Mouse (Mus musculus): Measurements from ENCODE around the gene Lgals9. TPM values are rescaled to one million over a fixed set of nuclear protein-coding genes. Genes with fewer than 3 reads are reported as not detected.

Lgals9 gene
- total RNA-seq (2014; rRNA removed), result 15.7 and 16.0 TPM in 2 replicates
- 16.5 and 19.9 TPM in 2 replicates for polyA plus RNA-seq (2015; fragmentation: Nextera tagmentation; extraction: Ambion mirVana)

DNA sequence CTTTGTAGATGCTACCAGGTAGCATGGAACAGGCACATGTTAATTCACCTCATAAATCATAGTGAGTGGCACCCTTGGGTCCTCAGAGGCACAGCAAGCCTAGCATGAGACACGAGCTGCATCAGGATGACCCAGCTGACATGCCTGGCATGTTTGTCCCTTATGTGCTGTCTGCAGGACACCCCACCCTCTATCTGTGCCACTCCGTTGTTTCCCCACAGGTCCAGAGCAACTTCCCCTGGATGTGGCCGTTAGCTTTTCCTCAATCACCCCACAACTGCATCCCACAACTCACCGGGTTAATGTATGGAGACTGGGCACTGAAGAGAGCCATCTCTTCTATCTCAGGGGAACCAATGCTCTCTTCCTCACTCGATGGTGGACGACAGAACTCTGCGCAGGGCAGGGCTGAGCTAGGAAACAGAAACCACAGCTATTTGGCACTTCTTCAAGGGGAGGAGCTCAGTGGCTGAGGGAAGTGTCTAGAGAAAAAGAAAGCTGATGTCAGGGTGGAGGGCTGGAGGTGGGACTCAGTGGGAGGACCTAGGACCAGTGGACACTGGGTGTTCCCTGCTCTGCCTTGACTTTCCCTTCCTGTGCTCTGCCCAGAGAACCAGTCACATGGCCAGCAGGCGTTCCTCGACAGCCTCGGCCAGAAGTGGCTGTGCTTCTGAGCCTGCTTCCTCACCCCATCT is at the start of gene Lgals9:
Gene Lgals9, minus strand, starts transcription at position 464 of the 695 bp plus-strand sequence.
- no peaks in the 10 kb centered on the region for H3K27me3 ChIP-seq (ENCODE audit: insufficient read depth, low read length)
- WGBS, result 77% methylated on average over 10 of the region's 10 CpGs
- H3K4me2 ChIP-seq (ENCODE audit: low read depth, low read length, poor library complexity, severe bottlenecking), result peak within 1 kb of the TSS; percentile 26
- no peak within 1 kb of the TSS for H3K27ac ChIP-seq (ENCODE audit: low read depth, low read length)
- no peaks in the 10 kb centered on the region for H3K36me3 ChIP-seq (ENCODE audit: insufficient read depth, low read length)
- H3K4me1 ChIP-seq (ENCODE audit: insufficient read depth, low read length), result no peaks in the 10 kb centered on the region
- TF ChIP-seq CTCF (IDR thresholded peaks at IDR 0.05), result no peak
- DNase-seq (ENCODE audit: low spot score) (no peak), ATAC-seq (ENCODE audit: low FRiP score) (no peak)
- no peak within 1 kb of the TSS for H3K9ac ChIP-seq (replicated peaks; ENCODE audit: low read length, poor library complexity, severe bottlenecking)
- H3K4me3 ChIP-seq (ENCODE audit: low read depth, low read length), result peak within 1 kb of the TSS; percentile 9; the same call in 1 of the 2 replicates
- no peaks in the 10 kb centered on the region for H3K9me3 ChIP-seq (ENCODE audit: low read length)

DNA sequence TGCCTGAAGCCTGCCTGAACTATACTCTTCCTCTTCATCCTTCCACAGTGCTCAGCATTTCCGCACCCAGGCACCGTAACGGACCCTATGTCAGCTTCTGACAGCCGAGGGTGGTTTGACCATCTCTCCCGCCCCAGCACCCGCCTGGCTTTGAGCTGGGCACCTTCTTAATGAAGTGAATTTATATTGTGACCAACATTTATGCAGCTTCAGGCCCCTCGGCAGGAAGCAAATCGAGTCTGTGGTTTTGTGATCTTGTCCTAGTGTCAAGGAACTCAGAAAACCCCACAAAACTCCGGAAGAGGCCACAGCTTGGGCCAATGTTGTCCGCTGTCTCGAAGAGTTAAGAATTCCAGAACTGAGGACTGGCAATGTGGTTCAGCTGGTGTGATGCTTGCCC is 48.9 kb upstream of the Lgals9 start:
- DNase-seq (ENCODE audit: low spot score) (no peak), ATAC-seq (ENCODE audit: low FRiP score) (no peak)
- no peaks in the 10 kb centered on the region for H3K4me1 ChIP-seq (ENCODE audit: insufficient read depth, low read length)
- no peak overlapping the region for H3K9ac ChIP-seq (replicated peaks; ENCODE audit: low read length, poor library complexity, severe bottlenecking)
- H3K9me3 ChIP-seq (ENCODE audit: low read length), result no peaks in the 10 kb centered on the region
- WGBS, result 94% methylated on average over 11 of the region's 11 CpGs
- no peak overlapping the region for H3K4me3 ChIP-seq (ENCODE audit: low read depth, low read length)
- no peak overlapping the region for H3K27ac ChIP-seq (ENCODE audit: low read depth, low read length)
- peaks cover 12% of the 10 kb centered on the region; the same call in 1 of the 2 replicates for H3K36me3 ChIP-seq (ENCODE audit: insufficient read depth, low read length)
- no peak for TF ChIP-seq CTCF (IDR thresholded peaks at IDR 0.05)
- no peak overlapping the region for H3K4me2 ChIP-seq (ENCODE audit: low read depth, low read length, poor library complexity, severe bottlenecking)
- no peaks in the 10 kb centered on the region for H3K27me3 ChIP-seq (ENCODE audit: insufficient read depth, low read length)

DNA sequence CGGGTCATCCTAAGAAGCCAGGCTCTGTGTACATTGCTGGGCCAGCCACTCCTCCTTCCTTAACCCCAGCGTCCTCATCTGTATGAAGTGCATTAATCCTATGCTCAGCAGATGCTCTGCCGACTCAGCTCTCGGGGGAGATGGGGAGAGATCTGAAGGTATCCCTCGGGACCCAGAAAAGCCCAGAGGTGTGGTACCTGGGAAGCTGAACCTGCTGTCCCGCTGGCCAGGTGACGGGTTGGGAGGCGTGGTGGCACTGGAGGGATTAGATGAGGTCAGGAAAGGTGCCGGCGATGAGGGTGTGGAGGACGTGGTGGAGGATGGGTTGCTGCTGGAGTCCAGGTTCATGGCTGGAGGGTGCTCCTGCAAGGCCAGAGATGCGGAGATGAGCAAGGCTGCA is 48.3 kb upstream of the Lgals9 start:
- Histone ChIP-seq H3K4me2 (ENCODE audit: low read depth, low read length, poor library complexity, severe bottlenecking) (no peak overlapping the region), H3K4me1 (ENCODE audit: insufficient read depth, low read length) (no peaks in the 10 kb centered on the region), H3K36me3 (ENCODE audit: insufficient read depth, low read length) (peaks cover 12% of the 10 kb centered on the region; the same call in 1 of the 2 replicates), H3K9me3 (ENCODE audit: low read length) (no peaks in the 10 kb centered on the region), H3K27me3 (ENCODE audit: insufficient read depth, low read length) (no peaks in the 10 kb centered on the region), H3K27ac (ENCODE audit: low read depth, low read length) (no peak overlapping the region), H3K9ac (replicated peaks; ENCODE audit: low read length, poor library complexity, severe bottlenecking) (no peak overlapping the region), H3K4me3 (ENCODE audit: low read depth, low read length) (no peak overlapping the region)
- ATAC-seq (ENCODE audit: low FRiP score), result no peak
- 83% methylated on average over 12 of the region's 12 CpGs for WGBS
- no peak for TF ChIP-seq CTCF (IDR thresholded peaks at IDR 0.05)
- DNase-seq (ENCODE audit: low spot score), result no peak

DNA sequence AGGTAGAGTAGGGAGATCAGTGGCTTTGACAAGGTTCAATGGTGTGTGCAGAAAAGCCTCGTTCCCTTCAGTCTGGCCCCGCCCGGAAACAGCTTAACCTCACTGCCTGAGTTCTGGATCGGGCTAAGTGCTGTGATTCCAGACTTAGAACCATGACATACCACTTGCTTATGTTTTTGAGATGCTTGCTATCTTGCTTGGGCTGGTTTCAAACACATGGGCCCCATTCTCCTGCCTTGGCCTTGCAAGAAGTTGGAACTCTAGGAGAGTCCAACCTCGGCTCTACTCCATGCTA is 46.7 kb upstream of the Lgals9 start:
- DNase-seq (ENCODE audit: low spot score) (no peak), ATAC-seq (ENCODE audit: low FRiP score) (no peak)
- Histone ChIP-seq H3K4me1 (ENCODE audit: insufficient read depth, low read length) (no peaks in the 10 kb centered on the region), H3K9ac (replicated peaks; ENCODE audit: low read length, poor library complexity, severe bottlenecking) (no peak overlapping the region), H3K27me3 (ENCODE audit: insufficient read depth, low read length) (no peaks in the 10 kb centered on the region), H3K27ac (ENCODE audit: low read depth, low read length) (no peak overlapping the region), H3K4me2 (ENCODE audit: low read depth, low read length, poor library complexity, severe bottlenecking) (no peak overlapping the region), H3K9me3 (ENCODE audit: low read length) (no peaks in the 10 kb centered on the region), H3K36me3 (ENCODE audit: insufficient read depth, low read length) (peaks cover 22% of the 10 kb centered on the region), H3K4me3 (ENCODE audit: low read depth, low read length) (no peak overlapping the region)
- no peak for TF ChIP-seq CTCF (IDR thresholded peaks at IDR 0.05)
- WGBS, result 69% methylated on average over 5 of the region's 5 CpGs

DNA sequence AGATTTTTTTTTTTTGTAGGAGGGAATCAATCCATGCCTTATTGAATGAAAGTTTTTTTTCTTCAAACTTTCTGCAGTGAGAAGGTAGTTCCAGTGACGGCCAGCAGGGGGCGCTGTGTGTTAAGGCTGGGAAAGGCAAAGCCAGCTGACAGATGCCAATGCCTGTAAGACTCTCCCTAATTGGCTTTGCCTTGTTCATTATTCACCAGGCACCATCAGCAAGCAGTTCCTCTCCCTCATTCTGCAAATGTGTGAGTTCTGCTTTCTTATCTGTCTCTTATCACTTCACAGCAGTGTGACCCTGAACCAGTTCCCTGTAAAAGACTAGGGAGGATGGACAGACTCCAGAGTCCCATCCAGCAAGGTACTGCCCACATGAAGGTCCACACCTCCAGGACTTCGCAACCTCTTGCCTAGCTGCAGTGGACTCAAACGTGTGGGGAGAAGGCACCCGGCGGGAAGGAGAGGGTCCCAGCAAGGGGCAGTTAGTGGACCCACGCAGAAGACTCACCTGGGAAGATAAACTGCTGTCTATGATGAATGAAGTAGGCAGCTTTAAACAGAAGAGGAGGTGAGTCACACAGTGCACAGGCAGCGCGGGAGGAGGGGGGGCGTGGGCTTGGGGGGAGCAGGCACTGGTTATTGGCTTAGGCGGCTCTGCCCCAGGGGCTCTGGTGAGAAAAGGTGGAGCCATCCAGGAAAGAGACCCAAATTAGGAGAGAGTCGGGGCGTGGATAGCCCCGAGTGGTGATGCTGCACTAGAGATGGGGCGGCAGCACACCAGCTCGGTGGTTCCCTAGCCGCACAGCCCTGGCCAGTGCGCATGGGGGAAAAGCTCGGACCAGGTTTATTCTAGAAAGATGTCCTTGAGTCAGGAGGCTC is 46.1 kb upstream of the Lgals9 start:
- 54% methylated on average over 19 of the region's 19 CpGs for WGBS
- peaks cover 22% of the 10 kb centered on the region for H3K36me3 ChIP-seq (ENCODE audit: insufficient read depth, low read length)
- H3K9ac ChIP-seq (replicated peaks; ENCODE audit: low read length, poor library complexity, severe bottlenecking), result no peak overlapping the region
- H3K4me2 ChIP-seq (ENCODE audit: low read depth, low read length, poor library complexity, severe bottlenecking), result no peak overlapping the region
- peak; percentile 99 for TF ChIP-seq CTCF (IDR thresholded peaks at IDR 0.05)
- ATAC-seq (ENCODE audit: low FRiP score), result peak; percentile 47; the same call in 1 of the 2 replicates
- DNase-seq (ENCODE audit: low spot score), result peak; percentile 83
- H3K9me3 ChIP-seq (ENCODE audit: low read length), result no peaks in the 10 kb centered on the region
- no peak overlapping the region for H3K4me3 ChIP-seq (ENCODE audit: low read depth, low read length)
- no peak overlapping the region for H3K27ac ChIP-seq (ENCODE audit: low read depth, low read length)
- H3K4me1 ChIP-seq (ENCODE audit: insufficient read depth, low read length), result no peaks in the 10 kb centered on the region
- H3K27me3 ChIP-seq (ENCODE audit: insufficient read depth, low read length), result no peaks in the 10 kb centered on the region

DNA sequence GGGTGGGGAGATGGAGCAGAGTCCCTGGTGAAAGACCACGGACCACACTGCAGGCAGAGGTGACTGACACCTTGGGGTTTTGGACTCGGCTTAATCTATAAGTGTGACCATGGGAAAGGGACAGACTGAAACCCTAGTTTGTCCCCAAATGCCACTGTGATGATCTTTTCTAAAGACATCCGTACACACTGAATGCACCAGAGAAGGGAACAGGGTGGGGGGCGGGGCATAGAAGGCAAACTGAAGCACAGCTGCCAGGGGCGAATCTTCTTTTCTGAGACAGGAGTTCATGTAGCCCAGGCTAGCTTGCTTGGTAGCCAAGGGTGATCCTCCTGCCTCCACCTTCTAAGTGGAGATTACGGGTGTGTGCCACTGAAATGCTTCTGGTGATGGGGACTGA is 39.0 kb upstream of the Lgals9 start:
- DNase-seq (ENCODE audit: low spot score), result no peak
- H3K4me2 ChIP-seq (ENCODE audit: low read depth, low read length, poor library complexity, severe bottlenecking), result no peak overlapping the region
- H3K4me3 ChIP-seq (ENCODE audit: low read depth, low read length), result no peak overlapping the region
- H3K4me1 ChIP-seq (ENCODE audit: insufficient read depth, low read length), result no peaks in the 10 kb centered on the region
- H3K27me3 ChIP-seq (ENCODE audit: insufficient read depth, low read length), result no peaks in the 10 kb centered on the region
- WGBS, result 70% methylated on average over 6 of the region's 6 CpGs
- TF ChIP-seq CTCF (IDR thresholded peaks at IDR 0.05), result no peak
- H3K36me3 ChIP-seq (ENCODE audit: insufficient read depth, low read length), result peaks cover 33% of the 10 kb centered on the region
- H3K27ac ChIP-seq (ENCODE audit: low read depth, low read length), result no peak overlapping the region
- ATAC-seq (ENCODE audit: low FRiP score), result no peak
- H3K9ac ChIP-seq (replicated peaks; ENCODE audit: low read length, poor library complexity, severe bottlenecking), result no peak overlapping the region
- no peaks in the 10 kb centered on the region for H3K9me3 ChIP-seq (ENCODE audit: low read length)
